25 mouse cellular contexts compared by ENCODE assay signal in genomic region chr5:37805291-37805690, GRCm38 (mm10). TPM values are rescaled to one million over a fixed set of nuclear protein-coding genes. Genes with fewer than 3 reads are reported as not detected.
"Had no signal": no experiment of that assay in that cellular context is flagged by ENCODE, and none has a peak within 500 bp of the region (broad histone marks: within the 10 kb centered on the region; RNA-seq: fewer than 3 reads in every experiment).

No protein-coding gene starts in this region.

- H3K4me1 ChIP-seq: hindbrain, embryonic 13.5 days; hindbrain, embryonic 15.5 days; kidney, embryonic 15.5 days; limb, embryonic 13.5 days; liver, embryonic 12.5 days had no signal

- H3K4me2 ChIP-seq: heart, embryonic 11.5 days; hindbrain, embryonic 13.5 days; hindbrain, embryonic 15.5 days; kidney, embryonic 15.5 days; limb, embryonic 13.5 days; limb, embryonic 15.5 days; liver, embryonic 12.5 days had no signal

- H3K36me3 ChIP-seq: hindbrain, embryonic 13.5 days; hindbrain, embryonic 15.5 days; kidney, embryonic 15.5 days; limb, embryonic 13.5 days; limb, embryonic 15.5 days; liver, embryonic 12.5 days had no signal

- DNase-seq: forebrain, postnatal 0 days; gastrocnemius, postnatal 14 days; gastrocnemius, postnatal 36 days; heart, postnatal 36 days; kidney, adult 11 months; kidney, adult 2 months; kidney, adult 9 months; kidney, postnatal 14 days; kidney, postnatal 36 days; layer of hippocampus, adult 9-11 months; layer of hippocampus, postnatal 36 days; left cerebral cortex, postnatal 4 days; lung, adult 18-20 months had no signal

- H3K4me3 ChIP-seq: hindbrain, embryonic 13.5 days; hindbrain, embryonic 15.5 days; kidney, embryonic 15.5 days; limb, embryonic 13.5 days; limb, embryonic 15.5 days; liver, embryonic 12.5 days had no signal

- H3K9me3 ChIP-seq: hindbrain, embryonic 13.5 days; hindbrain, embryonic 15.5 days; kidney, embryonic 15.5 days; limb, embryonic 13.5 days; limb, embryonic 15.5 days; liver, embryonic 12.5 days had no signal

- ATAC-seq: forebrain, postnatal 0 days; hindbrain, postnatal 0 days; intestine, embryonic 16.5 days; liver, embryonic 12.5 days had no signal

- H3K27ac ChIP-seq: hindbrain, embryonic 13.5 days; hindbrain, embryonic 15.5 days; hindbrain, postnatal 0 days; kidney, embryonic 15.5 days; kidney, postnatal 0 days; limb, embryonic 13.5 days; liver, embryonic 12.5 days; liver, embryonic 14.5 days had no signal

- H3K9ac ChIP-seq: forebrain, postnatal 0 days; hindbrain, embryonic 13.5 days; hindbrain, embryonic 15.5 days; kidney, embryonic 15.5 days; limb, embryonic 13.5 days; limb, embryonic 15.5 days; liver, embryonic 12.5 days; liver, embryonic 14.5 days had no signal

- H3K27me3 ChIP-seq: hindbrain, embryonic 15.5 days; limb, embryonic 15.5 days had no signal

RNA-seq across cellular contexts. Expression of gene Msx1, which starts 19.1 kb away (rescaled TPM):
- total RNA-seq: hematopoietic stem cell, adult 5-6 weeks had no signal
